Mouse (Mus musculus) bone marrow, adult 2 months (tissue): ENCODE measurements around the gene Slc6a6. TPM values are rescaled to one million over a fixed set of nuclear protein-coding genes. Genes with fewer than 3 reads are reported as not detected.
A peak's percentile ranks its signal among the peaks of the same experiment; 100 is the strongest.

Experiments used
- H3K27ac ChIP-seq: fragments of 200-500 bp; 2 replicates; pipeline ENCODE4 v1.5.1; 2012; ENCODE audit warnings: low read depth, mild to moderate bottlenecking, control low read depth, inconsistent platforms, low read length; ENCODE audit not compliant: control insufficient read depth, poor library complexity, insufficient read depth
- H3K4me1 ChIP-seq: fragments of 200-500 bp; 2 replicates; pipeline ENCODE4 v1.6.1; 2011; ENCODE audit warnings: low read length; ENCODE audit not compliant: control insufficient read depth, insufficient read depth
- H3K4me3 ChIP-seq: fragments of 200-500 bp; replicated peaks from 2 replicates; pipeline ENCODE3; 2011; ENCODE audit warnings: mild to moderate bottlenecking, low read depth, low read length, control low read depth; ENCODE audit not compliant: control insufficient read depth
- CTCF ChIP-seq: fragments of 200-500 bp; IDR thresholded peaks from 2 replicates; pipeline ENCODE4 v1.5.1; 2011; ENCODE audit warnings: low read length, control low read depth; ENCODE audit not compliant: control insufficient read depth, insufficient read depth
- POLR2A ChIP-seq: fragments of 200-500 bp; IDR thresholded peaks from 2 replicates; pipeline ENCODE4 v1.6.1; 2011; ENCODE audit warnings: low read depth, mild to moderate bottlenecking, control low read depth, low read length, borderline replicate concordance; ENCODE audit not compliant: control insufficient read depth
- WGBS: fragments of 180-500 bp; shearing (Covaris S2); methylation state at CpG from one replicate; pipeline ENCODE4 v1.1.7; 2018; 5-methylcytosine and 5-hydroxymethylcytosine counted together
- polyA plus RNA-seq: library from polyadenylated mRNA; stranded (reverse); fragments of >200 nt; gene quantifications from 2 replicates; pipeline ENCODE4 v1.2.4, GENCODE M21; 2011; ENCODE audit warnings: low replicate concordance; ENCODE audit not compliant: missing spikeins, insufficient read depth, insufficient read length

Slc6a6 gene
- polyA plus RNA-seq, 1 experiment: 36.3 TPM

DNA sequence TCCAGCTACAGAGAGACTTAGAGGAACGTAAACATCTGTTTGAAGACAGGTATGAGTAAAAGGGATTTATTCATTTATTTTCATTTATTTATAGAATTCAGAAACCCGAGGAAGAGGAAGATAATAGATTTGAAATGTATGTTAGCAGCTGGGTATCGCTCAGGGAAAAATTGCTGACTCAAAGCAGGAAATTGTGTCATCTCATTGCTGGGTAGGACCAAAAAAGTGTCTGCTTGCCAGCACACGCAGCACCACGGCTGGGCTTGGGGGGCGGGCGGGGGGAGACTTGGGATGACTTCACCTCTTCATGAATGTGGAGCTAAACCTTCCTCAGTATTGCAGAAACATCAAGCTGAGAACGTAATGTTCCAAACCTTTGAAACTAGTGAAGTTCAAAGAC lies 83.7 kb downstream of the Slc6a6 start:
- Histone ChIP-seq H3K27ac (no peak overlapping the region), H3K4me3 (no peak overlapping the region), H3K4me1 (peaks cover 3% of the 10 kb centered on the region; the same call in 1 of the 2 replicates)
- WGBS: 13% methylated on average over 8 of the region's 8 CpGs
- TF ChIP-seq CTCF: no peak
- TF ChIP-seq POLR2A: no peak

DNA sequence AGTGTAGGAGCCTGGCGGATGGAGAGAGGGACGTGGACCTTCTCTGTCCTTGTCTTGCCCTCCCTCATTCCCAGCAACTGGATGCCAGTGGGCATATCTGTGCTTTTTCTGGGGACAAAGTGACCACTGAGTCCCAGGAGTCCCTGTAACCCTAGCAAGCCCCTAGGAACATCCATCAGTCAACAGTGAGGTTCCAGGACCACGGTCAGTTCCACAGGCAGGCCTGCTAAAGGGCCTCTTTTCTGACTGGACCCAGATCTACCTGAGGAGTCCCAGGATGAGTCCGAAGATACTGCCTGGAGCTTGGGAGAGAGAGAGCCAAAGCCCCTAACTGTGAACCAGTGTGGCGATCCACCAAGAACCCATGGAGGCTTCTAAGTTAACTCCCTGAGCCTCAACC lies 90.1 kb downstream of the Slc6a6 start:
- no peak for TF ChIP-seq CTCF
- TF ChIP-seq POLR2A: no peak
- Histone ChIP-seq H3K27ac (no peak overlapping the region), H3K4me1 (no peaks in the 10 kb centered on the region), H3K4me3 (no peak overlapping the region)
- WGBS: 64% methylated on average over 5 of the region's 5 CpGs

DNA sequence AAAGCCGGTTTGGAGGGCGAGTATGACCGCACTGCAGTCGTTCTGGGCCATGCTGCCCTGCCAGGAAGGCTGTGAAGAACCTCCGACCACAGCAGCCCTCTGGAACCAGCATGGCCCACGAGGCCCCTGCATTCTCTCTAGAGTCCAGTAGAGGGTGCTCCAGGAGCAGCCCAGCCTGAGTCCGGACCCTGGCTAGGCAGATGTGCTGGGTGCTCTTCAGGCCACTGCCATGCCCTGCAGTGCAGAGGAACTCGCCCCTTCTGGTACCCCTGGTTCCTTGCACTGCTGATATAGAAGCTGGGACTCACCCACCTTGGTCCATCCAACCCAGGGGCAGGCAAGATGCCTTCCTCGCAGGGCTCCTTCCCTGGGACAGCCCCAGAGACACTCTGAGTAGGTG lies 92.7 kb downstream of the Slc6a6 start:
- TF ChIP-seq POLR2A (no peak), CTCF (peak; percentile 56; the same call in 1 of the 2 replicates)
- Histone ChIP-seq H3K4me3 (no peak overlapping the region), H3K4me1 (no peaks in the 10 kb centered on the region), H3K27ac (no peak overlapping the region)
- 8% methylated on average over 9 of the region's 9 CpGs for WGBS

DNA sequence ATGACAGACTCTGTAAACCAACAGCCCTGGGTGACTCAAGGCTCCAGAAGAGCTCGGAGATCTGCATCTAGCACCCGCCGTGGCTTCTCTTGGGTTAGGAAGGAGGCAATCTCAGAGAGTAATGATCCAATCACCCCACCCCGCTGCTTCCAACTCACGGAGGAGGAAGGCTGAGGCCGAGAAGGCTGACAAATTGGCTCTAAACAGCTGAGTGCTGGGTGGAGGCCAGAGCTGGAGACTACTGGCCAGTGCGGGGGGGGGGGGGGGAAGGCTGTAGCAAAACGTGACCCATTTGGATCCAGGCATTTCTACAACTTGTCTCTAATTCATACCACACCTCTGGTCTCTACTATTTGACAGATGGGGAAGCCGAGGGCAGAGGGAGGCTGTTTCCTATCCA lies 95.4 kb downstream of the Slc6a6 start:
- WGBS: 58% methylated on average over 9 of the region's 9 CpGs
- Histone ChIP-seq H3K27ac (no peak overlapping the region), H3K4me3 (no peak overlapping the region), H3K4me1 (no peaks in the 10 kb centered on the region)
- no peak for TF ChIP-seq CTCF

DNA sequence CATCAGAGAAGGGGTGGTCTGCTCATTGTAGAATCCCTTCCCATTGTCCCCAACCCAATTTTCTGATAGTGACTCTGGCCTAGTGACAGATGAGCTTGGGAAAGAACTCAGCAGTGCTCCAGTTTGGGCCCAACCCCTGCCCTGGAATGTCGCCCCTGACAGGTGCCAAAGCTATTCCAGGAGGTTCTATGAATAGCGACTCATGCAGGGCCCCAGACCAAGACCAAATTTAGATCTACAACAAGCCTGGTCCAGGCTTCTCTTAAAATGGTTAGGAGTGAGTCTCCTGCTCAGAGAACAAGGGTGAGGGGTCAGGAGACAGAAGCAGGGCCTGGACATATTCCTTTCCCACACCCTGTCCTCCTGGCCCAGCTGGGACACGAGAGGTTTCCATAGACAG lies 101.2 kb downstream of the Slc6a6 start:
- TF ChIP-seq POLR2A (no peak), CTCF (no peak)
- H3K27ac ChIP-seq: no peak overlapping the region
- 68% methylated on average over 3 of the region's 3 CpGs for WGBS
- no peaks in the 10 kb centered on the region for H3K4me1 ChIP-seq
- no peak overlapping the region for H3K4me3 ChIP-seq

DNA sequence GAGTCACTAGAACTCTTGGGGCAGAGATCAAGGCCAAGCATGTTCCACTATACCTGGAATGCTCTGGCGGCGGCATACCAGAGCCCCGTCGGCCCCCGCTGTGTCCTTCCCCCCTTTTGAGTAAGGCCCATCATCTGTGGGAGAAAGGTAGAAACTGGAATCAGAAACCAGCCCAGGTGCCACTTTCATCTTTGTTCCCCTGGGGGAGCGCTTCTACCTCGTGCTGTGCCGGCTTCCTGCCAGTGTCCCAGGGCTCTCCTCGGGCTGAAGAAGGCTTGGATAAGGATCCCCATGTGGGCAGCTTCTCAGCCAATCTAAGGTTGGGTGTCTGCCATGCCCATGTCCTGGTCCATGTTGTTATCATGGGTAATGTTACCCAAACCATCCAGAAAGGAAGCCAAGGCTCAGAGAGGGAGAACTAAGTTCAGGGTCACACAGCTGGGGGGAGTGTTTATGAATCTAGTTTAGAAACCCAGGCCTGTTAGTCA lies 104.5 kb downstream of the Slc6a6 start:
- Histone ChIP-seq H3K4me1 (no peaks in the 10 kb centered on the region), H3K4me3 (no peak overlapping the region), H3K27ac (no peak overlapping the region)
- whole genome bisulfite sequencing: 72% methylated on average over 9 of the region's 9 CpGs
- no peak for TF ChIP-seq POLR2A

DNA sequence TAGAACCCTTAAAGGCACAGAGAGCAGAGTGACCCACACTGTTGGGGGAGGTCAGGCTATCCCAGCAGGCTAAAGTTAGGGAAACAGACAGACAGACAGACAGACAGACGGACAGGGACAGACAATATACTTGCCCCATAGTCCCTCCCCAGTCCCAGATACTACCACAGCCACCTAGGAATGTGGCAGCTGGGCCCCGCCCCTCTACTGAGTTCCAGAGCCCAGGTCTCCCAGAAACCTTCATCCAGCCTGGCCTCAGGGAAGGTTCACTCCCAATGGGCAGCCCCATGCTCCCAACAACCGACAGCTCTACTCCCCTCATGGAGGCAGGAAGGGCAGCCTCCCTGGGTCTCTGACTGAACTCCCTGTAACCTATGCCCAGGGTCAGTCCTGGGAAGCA lies 111.8 kb downstream of the Slc6a6 start:
- H3K4me1 ChIP-seq: no peaks in the 10 kb centered on the region
- TF ChIP-seq CTCF (no peak), POLR2A (no peak)
- no peak overlapping the region for H3K27ac ChIP-seq
- 66% methylated on average over 3 of the region's 3 CpGs for WGBS
- H3K4me3 ChIP-seq: no peak overlapping the region

DNA sequence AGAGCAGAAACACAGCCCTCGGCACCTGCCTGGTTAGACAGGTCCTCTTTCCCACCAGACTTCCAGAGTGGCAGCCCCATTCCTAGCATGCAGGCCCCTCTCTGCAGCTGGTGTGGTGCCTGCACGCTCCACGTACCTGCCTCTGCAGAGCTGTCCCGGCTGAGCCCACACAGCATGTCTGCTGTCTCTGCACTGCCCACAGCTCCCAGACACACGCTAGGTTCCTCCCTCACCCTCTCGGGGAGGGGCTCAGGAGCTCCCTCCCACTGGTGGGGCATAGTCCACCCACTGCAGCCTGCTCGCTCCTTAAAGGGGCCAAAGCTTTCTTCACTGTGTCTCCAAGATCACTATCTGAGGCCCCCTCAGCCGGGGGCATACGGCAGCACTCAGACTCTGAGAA lies 112.2 kb downstream of the Slc6a6 start:
- H3K4me3 ChIP-seq: no peak overlapping the region
- 57% methylated on average over 9 of the region's 9 CpGs for WGBS
- no peak overlapping the region for H3K27ac ChIP-seq
- TF ChIP-seq CTCF (no peak), POLR2A (no peak)
- H3K4me1 ChIP-seq: no peaks in the 10 kb centered on the region

DNA sequence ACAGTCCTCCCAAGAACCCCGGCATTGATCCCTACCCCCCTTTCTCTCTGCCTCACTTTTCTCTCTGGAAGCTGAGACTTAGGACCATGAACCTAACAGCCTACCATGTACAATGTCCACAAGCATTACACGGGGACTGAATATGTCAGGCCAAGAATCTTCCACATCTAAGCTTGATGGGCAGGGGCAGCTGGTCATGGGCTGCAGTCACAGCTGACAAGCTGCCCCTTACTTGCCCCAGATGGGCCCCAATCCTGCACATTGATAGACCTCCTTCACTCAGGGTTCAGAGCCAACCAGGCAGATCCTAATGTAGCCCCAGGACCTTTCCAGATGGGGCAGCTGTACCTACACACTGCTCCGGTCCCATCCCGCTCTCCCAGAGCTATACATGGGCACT lies 112.9 kb downstream of the Slc6a6 start:
- 83% methylated on average over 4 of the region's 4 CpGs for WGBS
- Histone ChIP-seq H3K4me3 (no peak overlapping the region), H3K4me1 (no peaks in the 10 kb centered on the region), H3K27ac (no peak overlapping the region)
- TF ChIP-seq POLR2A: no peak
- no peak for TF ChIP-seq CTCF
